Mouse (Mus musculus) midbrain, embryonic 14.5 days (tissue): ENCODE measurements around the gene Suz12. TPM values are rescaled to one million over a fixed set of nuclear protein-coding genes. Genes with fewer than 3 reads are reported as not detected.
"Not testable (repeated sequence)": the region's sequence is repeated elsewhere in the genome, so short reads cannot be mapped to it uniquely, and the experiment has no call there.

Source experiments
- ATAC-seq: fragments of 200-750 bp; cut with Nextera tagmentation; 2 replicates; pipeline ENCODE4 v1.8.0; 2017; ENCODE audit warnings: moderate number of reproducible peaks, moderate library complexity; ENCODE audit not compliant: low FRiP score, low TSS enrichment
- DNase-seq: peaks from one replicate; pipeline ENCODE4 v3.0.0-alpha.2; 2015
- H3K27ac ChIP-seq: fragments of 300-500 bp; sonication (generic); replicated peaks from 2 replicates; pipeline ENCODE4 v1.5.1; 2014; ENCODE audit warnings: mild to moderate bottlenecking, low read depth, low read length, moderate library complexity
- H3K27me3 ChIP-seq: fragments of 300-500 bp; sonication (generic); 2 replicates; pipeline ENCODE4 v1.6.1; 2014; ENCODE audit warnings: low read length, control low read depth, mixed read lengths; ENCODE audit not compliant: control insufficient read depth, insufficient read depth
- H3K36me3 ChIP-seq: fragments of 300-500 bp; sonication (generic); 2 replicates; pipeline ENCODE4 v1.6.1; 2014; ENCODE audit warnings: low read length, control low read depth; ENCODE audit not compliant: control insufficient read depth, insufficient read depth
- H3K4me1 ChIP-seq: fragments of 300-500 bp; sonication (generic); 2 replicates; pipeline ENCODE4 v1.6.1; 2014; ENCODE audit warnings: mild to moderate bottlenecking, antibody characterized with exemption, low read length, control low read depth; ENCODE audit not compliant: control insufficient read depth, insufficient read depth
- H3K4me2 ChIP-seq: fragments of 300-500 bp; sonication (generic); 2 replicates; pipeline ENCODE4 v1.6.1; 2014; ENCODE audit warnings: mild to moderate bottlenecking, low read length, moderate library complexity
- H3K4me3 ChIP-seq: fragments of 300-500 bp; sonication (generic); replicated peaks from 2 replicates; pipeline ENCODE4 v1.5.1; 2014; ENCODE audit warnings: low read depth, low read length
- H3K9ac ChIP-seq: fragments of 300-500 bp; sonication (generic); replicated peaks from 2 replicates; pipeline ENCODE4 v1.6.1; 2014; ENCODE audit warnings: mild to moderate bottlenecking, low read length, moderate library complexity
- H3K9me3 ChIP-seq: fragments of 300-500 bp; sonication (generic); 2 replicates; pipeline ENCODE4 v1.6.1; 2016; ENCODE audit warnings: low read length, control low read depth, mixed read lengths; ENCODE audit not compliant: control insufficient read depth
- whole genome bisulfite sequencing: fragments of 180-500 bp; shearing (Covaris S2); extraction: QIAGEN DNeasy Blood & Tissue Kit; methylation state at CpG from one replicate; pipeline ENCODE4 v1.1.7; 2014; 5-methylcytosine and 5-hydroxymethylcytosine counted together
- polyA plus RNA-seq: library from polyadenylated mRNA; unstranded; fragments of >200 nt; fragmentation: Nextera tagmentation; extraction: Ambion mirVana; gene quantifications from 2 replicates; pipeline ENCODE4 v1.2.1, GENCODE M21; 2014

The Suz12 gene
- polyA plus RNA-seq, 1 experiment from 2014 or later = 21.4 TPM

DNA sequence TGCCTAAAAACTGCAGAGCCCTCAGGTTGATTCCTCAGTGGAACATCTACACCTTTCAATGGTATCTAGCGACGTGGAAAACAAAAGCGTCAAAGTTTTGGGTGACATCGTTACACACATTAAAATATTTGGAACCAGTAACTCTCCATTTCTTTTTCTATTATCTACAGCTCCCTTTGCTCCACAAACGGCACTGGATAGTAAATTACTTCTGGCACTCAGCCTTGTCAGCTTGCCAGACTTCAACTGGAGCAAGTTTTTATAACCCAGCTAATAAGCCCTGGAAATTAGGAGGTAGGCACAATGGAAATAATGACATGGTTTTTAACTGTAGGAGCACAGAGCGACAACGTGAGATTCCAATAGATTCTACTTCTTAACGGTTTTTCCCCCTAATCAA is 27.0 kb upstream of the Suz12 start:
- Histone ChIP-seq H3K27ac (no peak overlapping the region), H3K4me1 (peaks cover 8% of the 10 kb centered on the region), H3K4me2 (no peak overlapping the region), H3K9me3 (no peaks in the 10 kb centered on the region), H3K27me3 (no peaks in the 10 kb centered on the region), H3K9ac (no peak overlapping the region), H3K4me3 (no peak overlapping the region), H3K36me3 (no peaks in the 10 kb centered on the region)
- ATAC-seq (no peak), DNase-seq (peak; percentile 9)
- 72% methylated on average over 8 of the region's 8 CpGs for WGBS

DNA sequence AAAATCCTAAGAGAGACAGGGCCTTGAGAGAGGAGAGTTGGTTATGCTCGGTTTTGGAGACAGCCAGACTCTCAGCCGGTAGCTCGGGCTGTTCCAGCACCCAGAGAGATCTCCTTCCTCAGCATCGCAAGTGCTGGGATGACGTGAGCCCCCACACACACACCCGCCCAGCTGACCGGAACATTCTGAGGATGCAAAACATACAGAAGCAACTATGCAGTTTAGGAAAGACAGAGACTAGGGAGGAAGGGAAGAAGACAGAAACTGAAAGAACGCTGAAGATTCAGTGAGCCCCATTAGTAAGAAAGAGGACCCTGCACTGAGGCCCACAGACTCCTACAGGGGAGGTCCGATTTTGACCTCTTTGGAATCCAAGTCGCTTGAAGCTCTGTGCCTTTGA is 25.2 kb upstream of the Suz12 start:
- Histone ChIP-seq H3K9ac (no peak overlapping the region), H3K9me3 (no peaks in the 10 kb centered on the region), H3K27me3 (no peaks in the 10 kb centered on the region), H3K4me2 (no peak overlapping the region), H3K4me1 (no peaks in the 10 kb centered on the region), H3K36me3 (no peaks in the 10 kb centered on the region), H3K27ac (no peak overlapping the region), H3K4me3 (no peak overlapping the region)
- DNase-seq (no peak), ATAC-seq (no peak)
- 75% methylated on average over 10 of the region's 10 CpGs for WGBS

- no peaks in the 10 kb centered on the region for H3K9me3 ChIP-seq
- 16% methylated on average over 8 of the region's 8 CpGs for WGBS
- peak overlapping the region; percentile 68 for H3K4me2 ChIP-seq
- DNase-seq (peak; percentile 1), ATAC-seq (no peak)
- H3K4me3 ChIP-seq = peak overlapping the region; percentile 43
- H3K36me3 ChIP-seq = no peaks in the 10 kb centered on the region
- no peaks in the 10 kb centered on the region; the same call in 1 of the 2 replicates for H3K4me1 ChIP-seq
- peaks cover 10% of the 10 kb centered on the region; the same call in 1 of the 2 replicates for H3K27me3 ChIP-seq
- H3K27ac ChIP-seq = no peak overlapping the region
- H3K9ac ChIP-seq = no peak overlapping the region
Observed at GRCm38 (mm10) chr11:79973133-79973532, 19.8 kb upstream of the Suz12 start.

- peaks cover 10% of the 10 kb centered on the region; the same call in 1 of the 2 replicates for H3K27me3 ChIP-seq
Observed at GRCm38 (mm10) chr11:79973626-79974476, 19.1 kb upstream of the Suz12 start.

DNA sequence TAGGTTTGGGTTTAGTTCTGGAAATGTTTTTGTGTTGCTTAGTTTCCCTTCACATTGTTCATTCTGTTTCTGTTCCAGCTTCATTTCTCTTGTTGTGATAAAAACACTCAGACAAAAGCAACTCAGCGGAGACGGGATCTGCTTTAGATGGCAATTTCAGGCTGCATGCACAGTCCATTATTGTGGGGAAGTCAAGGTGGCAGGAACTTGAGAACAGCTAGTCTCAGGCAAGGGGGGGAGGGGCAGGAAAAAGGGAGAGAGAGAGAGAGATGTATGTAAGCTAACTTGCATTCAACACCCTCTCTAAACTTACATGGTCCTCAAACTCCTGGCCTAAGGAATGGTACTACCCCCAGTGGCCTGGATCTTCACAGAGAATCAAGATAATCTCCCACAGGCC is 17.5 kb upstream of the Suz12 start:
- DNase-seq (peak; percentile 2), ATAC-seq (no peak)
- 46% methylated on average over 2 of the region's 2 CpGs for WGBS
- Histone ChIP-seq H3K27ac (no peak overlapping the region), H3K4me2 (no peak overlapping the region), H3K27me3 (peaks cover 10% of the 10 kb centered on the region; the same call in 1 of the 2 replicates), H3K9me3 (no peaks in the 10 kb centered on the region), H3K9ac (no peak overlapping the region), H3K4me1 (no peaks in the 10 kb centered on the region; the same call in 1 of the 2 replicates), H3K4me3 (no peak overlapping the region), H3K36me3 (no peaks in the 10 kb centered on the region)

More at GRCm38 (mm10) chr11:79973626-79974476, 19.1 kb upstream of the Suz12 start:
- WGBS = under 1% methylated on average over 41 of the region's 41 CpGs
- no peak overlapping the region for H3K27ac ChIP-seq
- peak overlapping the region; percentile 39 for H3K9ac ChIP-seq
- ATAC-seq (no peak), DNase-seq (peak; percentile 71)
- H3K4me2 ChIP-seq = peak overlapping the region; percentile 68
- H3K4me1 ChIP-seq = no peaks in the 10 kb centered on the region; the same call in 1 of the 2 replicates
- no peaks in the 10 kb centered on the region for H3K36me3 ChIP-seq
- peak overlapping the region; percentile 43 for H3K4me3 ChIP-seq
- no peaks in the 10 kb centered on the region for H3K9me3 ChIP-seq

GRCm38 (mm10) chr11:79976222-79976621 is 16.7 kb upstream of the Suz12 start:
- Histone ChIP-seq H3K4me1 (no peaks in the 10 kb centered on the region; the same call in 1 of the 2 replicates), H3K9ac (no peak overlapping the region)
- no peak for ATAC-seq

GRCm38 (mm10) chr11:79976645-79977044 is 16.3 kb upstream of the Suz12 start:
- DNase-seq = not testable (repeated sequence)

More at GRCm38 (mm10) chr11:79976222-79976621, 16.7 kb upstream of the Suz12 start:
- H3K27me3 ChIP-seq = peaks cover 10% of the 10 kb centered on the region; the same call in 1 of the 2 replicates
- H3K36me3 ChIP-seq = no peaks in the 10 kb centered on the region
- no peak overlapping the region for H3K27ac ChIP-seq
- no peak for DNase-seq
- H3K9me3 ChIP-seq = no peaks in the 10 kb centered on the region
- 100% methylated on average over 1 of the region's 1 CpGs for WGBS
- H3K4me2 ChIP-seq = no peak overlapping the region
- H3K4me3 ChIP-seq = no peak overlapping the region

DNA sequence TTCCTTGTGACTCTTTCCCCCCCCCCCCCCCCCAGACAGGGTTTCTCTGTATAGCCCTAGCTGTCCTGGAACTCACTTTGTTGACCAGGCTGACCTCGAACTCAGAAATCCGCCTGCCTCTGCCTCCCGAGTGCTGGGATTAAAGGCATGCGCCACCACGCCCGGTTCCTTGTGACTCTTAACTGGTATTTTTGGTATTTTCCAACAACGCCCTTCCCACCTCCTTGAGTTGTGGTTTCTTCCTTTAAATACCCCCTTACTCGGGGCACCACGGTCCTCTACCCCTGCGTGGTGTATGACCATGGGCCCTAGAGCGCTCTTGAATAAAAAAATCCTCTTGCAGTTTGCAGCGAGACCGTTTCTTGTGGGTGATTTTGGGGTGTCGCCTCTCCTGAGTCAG is 15.8 kb upstream of the Suz12 start:
- H3K9ac ChIP-seq, H3K9me3 ChIP-seq, H3K36me3 ChIP-seq, ATAC-seq, DNase-seq, H3K27ac ChIP-seq, H3K4me3 ChIP-seq, H3K4me1 ChIP-seq, H3K4me2 ChIP-seq: not testable (repeated sequence)
- peaks cover 10% of the 10 kb centered on the region; the same call in 1 of the 2 replicates for H3K27me3 ChIP-seq
- 97% methylated on average over 14 of the region's 14 CpGs for WGBS

More at GRCm38 (mm10) chr11:79976645-79977044, 16.3 kb upstream of the Suz12 start:
- H3K4me1 ChIP-seq, H3K27ac ChIP-seq, H3K9me3 ChIP-seq, H3K4me2 ChIP-seq, H3K9ac ChIP-seq, H3K4me3 ChIP-seq, ATAC-seq, H3K36me3 ChIP-seq: not testable (repeated sequence)
- H3K27me3 ChIP-seq = peaks cover 10% of the 10 kb centered on the region; the same call in 1 of the 2 replicates
- 73% methylated on average over 6 of the region's 6 CpGs for WGBS
